Mouse (Mus musculus) heart, postnatal 14 days (tissue): Measurements from ENCODE around the gene Siah3. TPM values are rescaled to one million over a fixed set of nuclear protein-coding genes. Genes with fewer than 3 reads are reported as not detected.

ENCODE experiments used
- DNase-seq, 2 experiments: peaks; one replicate each; pipeline ENCODE4 v3.0.0; 2021 to 2022
- intact Hi-C: fragments of 180-260 bp; cut with DNase I; formaldehyde crosslinking; loops from one replicate; pipeline ENCODE4 v1.15.1; 2025
- total RNA-seq, 2 experiments: library from RNA; stranded (reverse); gene quantifications; 2 replicates each; pipeline ENCODE4 v1.2.3; 2021

The Siah3 gene
- total RNA-seq, 2 experiments from 2014 or later = 0.05 TPM; not detected in 1

DNA sequence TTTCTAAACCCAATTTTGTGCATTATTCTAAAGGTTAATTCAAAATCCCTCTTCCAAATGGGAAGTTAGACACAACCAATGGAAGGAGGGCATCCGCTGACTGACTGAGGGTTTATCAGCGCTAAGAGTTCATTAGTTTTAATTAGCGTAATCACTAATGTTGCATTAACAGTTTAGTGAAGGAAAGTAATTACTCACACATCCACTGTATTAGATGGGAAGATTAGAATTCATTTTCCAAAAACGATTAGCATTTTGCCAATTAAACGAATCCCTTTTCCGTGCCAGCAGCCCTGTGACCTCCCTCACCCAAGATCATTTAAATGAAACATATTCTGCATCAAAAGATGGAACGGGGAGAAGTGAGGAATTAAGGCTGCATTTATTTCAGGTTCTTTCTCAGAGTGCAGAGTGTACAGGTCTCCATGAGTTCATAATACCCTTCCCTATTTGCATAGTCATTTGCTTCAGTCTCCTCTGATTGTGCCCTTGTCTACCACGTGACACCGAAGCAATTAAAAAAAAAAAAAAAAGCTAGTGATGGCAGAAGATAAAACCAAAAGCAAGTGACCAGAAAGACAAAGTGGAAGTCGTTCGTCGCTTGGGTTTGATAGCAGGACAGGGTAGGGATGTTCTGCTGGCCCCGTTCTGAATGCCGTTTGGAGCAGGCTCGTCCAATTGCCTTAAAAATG lies 62.6 kb downstream of the Siah3 start:
- intact Hi-C loops = no loop called here

DNA sequence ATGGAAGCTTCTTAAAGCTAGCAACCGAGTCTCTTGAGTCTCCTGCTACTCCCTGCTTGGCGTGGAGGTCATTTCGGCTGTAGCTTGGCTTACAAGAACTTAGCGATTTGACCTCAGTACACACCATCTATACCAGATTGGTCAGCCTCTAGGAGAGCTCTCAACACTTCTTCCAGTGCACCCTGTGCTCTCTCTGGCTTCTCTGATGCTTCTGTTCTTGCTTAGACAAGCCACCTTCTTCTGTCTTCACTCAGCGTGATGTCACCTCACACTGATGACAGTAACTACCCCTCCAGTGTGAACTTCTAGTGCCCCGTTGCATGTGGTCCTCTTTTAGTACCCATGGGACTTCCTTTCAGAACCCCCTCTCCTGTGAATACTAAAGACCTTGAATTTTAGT lies 63.1 kb downstream of the Siah3 start:
- intact Hi-C loops = no loop called here
- DNase-seq = no peak

More for the DNA sequence above, 62.6 kb downstream of the Siah3 start:
- no peak for DNase-seq

DNA sequence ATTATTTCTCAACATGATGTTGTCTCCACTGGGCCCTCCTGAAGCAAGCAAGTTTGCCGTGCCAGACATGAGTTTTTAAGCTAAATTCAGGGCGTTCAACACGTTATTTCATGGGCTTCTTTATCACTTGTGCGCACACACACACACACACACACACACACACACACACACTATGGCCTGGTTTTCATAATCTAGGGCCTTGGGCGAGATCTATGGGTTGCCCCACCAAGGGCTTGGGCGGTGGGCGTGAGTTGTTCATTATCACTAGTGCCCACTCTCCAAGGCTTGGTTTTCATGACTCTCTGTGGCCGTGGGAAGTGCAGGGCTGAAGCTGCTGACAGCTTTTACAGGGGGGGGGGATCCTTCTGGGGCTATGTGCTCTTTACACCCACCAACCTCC lies 63.9 kb downstream of the Siah3 start:
- intact Hi-C loops = no loop called here
- no peak for DNase-seq

DNA sequence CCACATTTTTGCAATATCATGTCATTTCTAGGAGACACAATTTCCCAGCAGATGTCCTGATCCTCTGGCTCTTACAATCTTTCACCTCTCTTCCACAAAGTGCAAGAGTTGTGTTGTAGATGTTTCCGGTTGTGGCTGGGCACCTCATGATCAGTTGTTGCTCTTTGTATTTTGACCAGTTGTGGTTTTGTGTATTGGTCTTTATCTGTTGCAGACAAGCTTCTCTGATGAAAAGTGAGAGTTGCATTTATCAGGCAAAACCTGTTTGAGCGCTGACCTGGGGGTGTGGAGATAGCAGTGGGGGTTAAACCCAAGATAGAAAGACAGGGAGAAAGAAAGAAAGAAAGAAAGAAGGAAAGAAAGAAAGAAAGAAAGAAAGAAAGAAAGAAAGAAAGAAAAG lies 68.9 kb downstream of the Siah3 start:
- no peak for DNase-seq

DNA sequence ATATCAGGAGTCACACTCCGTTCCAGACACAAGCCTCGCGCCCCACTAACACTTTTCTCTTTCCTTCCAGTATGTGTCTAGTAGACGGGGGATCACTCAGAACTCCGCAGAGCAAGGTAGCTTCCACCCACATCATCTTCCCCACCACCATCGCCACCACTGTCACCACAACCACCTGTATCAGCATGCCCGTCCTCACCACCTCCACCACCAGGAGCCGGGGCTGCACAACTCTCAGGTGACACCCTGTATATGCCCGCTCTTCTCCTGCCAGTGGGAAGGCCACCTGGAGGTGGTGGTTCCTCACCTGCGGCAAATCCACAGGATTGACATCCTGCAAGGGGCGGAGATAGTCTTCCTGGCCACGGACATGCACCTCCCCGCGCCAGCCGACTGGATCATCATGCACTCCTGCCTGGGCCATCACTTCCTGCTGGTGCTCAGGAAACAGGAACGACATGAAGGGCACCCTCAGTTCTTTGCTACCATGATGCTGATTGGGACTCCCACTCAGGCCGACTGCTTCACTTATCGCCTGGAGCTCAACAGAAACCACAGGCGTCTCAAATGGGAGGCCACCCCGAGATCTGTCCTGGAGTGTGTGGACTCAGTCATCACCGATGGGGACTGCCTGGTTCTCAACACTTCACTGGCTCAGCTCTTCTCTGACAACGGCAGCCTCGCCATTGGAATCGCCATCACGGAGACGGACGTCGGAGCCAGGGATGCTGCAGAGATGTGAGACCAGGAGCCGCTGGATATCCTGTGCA lies 69.8 kb downstream of the Siah3 start:
- intact Hi-C loops = no loop called here
- DNase-seq = no peak

More for the DNA sequence above, 68.9 kb downstream of the Siah3 start:
- intact Hi-C loops = no loop called here

DNA sequence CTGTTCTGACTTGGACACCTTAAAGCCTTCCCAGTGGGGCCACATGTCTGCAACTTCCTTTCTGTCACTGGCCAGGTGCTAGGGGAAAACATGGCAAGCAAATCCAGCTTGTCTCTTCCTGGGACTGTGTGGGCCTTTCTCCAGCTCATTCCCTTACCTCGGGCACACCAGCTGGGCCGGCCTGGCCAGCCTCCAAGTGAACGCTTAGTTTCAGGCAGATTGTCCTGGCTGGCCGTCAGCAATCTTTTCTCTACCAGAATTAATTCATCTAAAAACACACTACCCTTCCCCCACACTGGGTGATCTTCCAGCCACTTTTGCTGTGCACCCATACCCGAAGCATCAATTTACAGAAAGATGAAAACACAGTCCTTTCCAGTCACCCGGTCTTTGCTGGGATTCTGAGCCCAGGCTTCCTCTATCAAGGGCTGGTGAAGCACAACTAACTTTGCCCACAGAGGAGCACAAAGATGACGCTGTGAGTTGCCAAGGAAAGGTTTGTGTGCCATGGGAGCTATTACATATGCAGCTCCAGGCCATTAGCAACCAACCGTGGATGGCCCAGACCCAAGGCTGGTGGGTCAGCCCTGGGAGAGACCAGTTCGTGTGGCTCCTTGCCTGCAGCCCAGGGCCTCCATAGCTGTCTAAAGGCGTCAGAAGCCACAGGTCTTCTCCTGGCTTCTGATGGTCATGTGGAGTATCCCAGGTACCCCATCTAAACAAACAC lies 71.8 kb downstream of the Siah3 start:
- intact Hi-C loops = no loop called here
- peak; percentile 66 to 76 for DNase-seq

DNA sequence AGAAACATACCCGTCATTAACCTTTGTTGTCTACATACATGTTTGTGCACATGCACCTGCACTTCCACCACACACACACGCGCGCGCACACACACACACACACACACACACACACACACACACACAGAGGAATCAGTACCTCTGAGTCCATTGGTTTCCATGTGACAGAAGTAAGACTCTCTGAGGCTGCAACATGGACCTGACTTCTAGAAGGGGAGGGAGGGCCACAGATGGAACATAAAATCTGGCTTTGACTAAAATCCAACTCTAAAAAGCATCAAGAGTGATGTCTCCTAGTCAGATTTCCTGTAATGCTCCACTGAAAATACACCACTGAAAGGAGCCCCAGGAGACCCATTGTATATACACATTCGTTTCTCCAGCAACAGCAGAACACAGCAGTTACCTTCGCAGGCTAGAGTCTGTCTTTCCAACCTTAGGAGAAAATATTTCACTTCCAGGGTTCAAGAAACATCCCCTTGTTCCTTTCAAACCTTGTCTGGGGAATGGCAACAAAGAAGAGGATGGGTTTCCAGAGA lies 75.1 kb downstream of the Siah3 start:
- intact Hi-C loops = no loop called here
- DNase-seq = no peak

DNA sequence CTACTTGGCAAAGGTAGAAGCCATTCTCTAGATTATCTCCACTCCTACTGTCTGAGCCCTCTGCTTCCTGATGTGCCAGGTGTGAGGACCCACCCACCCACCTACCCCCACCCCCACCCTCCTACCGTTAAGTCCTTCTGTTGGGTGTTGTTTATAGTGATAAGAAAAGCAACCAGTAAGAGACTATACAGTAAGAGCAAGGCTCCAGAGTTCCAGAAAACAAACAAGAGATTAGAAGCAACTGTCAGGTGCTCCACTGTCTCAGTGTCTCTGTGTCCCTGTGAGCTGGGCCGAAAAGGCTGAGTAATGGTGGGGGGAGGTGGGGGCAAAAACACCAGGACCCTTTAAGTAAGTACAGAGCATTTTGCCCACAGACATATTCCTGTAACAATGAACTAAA lies 83.4 kb downstream of the Siah3 start:
- intact Hi-C loops = no loop called here
- DNase-seq = no peak

DNA sequence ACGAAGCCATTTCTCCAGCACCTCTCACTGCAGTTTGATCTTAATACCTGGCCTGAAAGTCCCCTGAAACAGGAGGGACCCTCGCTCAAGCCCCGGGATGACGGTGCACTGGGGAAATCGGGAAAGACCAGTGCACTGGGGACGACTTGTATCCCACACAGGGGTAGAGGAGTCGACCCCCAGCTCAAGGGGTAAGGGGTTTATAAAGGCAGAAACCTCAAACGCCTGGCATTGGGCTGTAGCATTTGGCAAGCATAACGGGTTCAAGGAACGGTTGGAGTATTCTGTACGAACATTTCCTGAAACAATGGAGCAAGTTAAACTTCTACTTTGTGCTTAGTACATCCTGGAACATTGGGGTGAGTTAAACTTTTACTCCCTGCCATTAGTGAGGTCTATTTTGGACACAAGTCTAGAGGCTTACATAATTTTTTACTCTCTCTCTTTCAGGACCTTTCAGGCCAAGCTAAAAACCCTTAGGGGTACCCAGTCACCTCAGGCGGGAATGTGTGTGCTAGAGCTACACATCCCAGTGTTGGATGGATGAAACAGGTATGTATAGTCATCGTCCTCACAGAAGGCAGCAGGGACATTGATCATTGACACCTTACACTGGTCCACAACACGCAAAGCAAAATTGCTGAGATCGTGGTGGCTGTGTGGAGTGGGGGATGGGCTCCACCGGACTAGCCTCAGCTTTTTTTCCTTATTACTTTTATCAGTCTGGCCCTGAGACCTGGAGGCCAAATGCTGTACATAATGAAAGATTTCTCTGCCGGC lies 84.6 kb downstream of the Siah3 start:
- intact Hi-C loops = no loop called here
- DNase-seq = no peak

DNA sequence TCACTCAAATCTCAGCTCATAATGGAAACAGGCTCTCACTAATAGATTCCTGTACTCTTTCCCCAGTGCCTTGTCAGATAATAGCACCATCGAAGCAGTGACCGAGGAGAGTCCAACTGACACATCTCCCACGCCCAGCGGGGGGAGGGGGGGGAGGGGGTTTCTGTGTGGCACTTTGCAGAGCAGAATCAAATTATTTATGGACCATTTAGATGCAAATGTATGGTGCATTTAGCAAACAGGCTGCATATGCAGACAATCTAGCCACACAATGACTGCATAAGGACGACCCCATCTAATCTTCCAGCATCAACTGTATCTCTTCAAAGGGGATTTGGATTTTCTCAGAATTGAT lies 85.2 kb downstream of the Siah3 start:
- intact Hi-C loops = no loop called here
- DNase-seq = no peak

DNA sequence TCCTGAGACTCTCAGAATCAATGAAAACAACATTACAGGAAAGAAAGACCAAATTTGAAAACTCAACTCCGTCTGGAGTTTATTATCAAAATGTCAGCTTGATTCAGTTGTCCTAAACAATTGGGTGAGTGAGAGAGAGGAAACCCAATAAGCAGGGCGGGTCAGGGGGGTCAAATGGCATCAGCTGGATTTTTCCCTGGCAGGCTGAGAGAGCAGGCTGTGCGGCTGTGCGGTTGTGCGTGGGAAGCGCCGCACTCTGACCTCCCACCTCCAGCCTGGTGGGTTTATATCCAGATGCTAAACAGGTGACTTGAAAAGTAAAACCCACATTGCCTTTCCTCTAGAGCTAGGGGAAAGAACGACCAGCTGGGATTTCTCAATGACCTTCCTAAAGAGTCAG lies 85.9 kb downstream of the Siah3 start:
- DNase-seq = no peak
- intact Hi-C loops = no loop called here

DNA sequence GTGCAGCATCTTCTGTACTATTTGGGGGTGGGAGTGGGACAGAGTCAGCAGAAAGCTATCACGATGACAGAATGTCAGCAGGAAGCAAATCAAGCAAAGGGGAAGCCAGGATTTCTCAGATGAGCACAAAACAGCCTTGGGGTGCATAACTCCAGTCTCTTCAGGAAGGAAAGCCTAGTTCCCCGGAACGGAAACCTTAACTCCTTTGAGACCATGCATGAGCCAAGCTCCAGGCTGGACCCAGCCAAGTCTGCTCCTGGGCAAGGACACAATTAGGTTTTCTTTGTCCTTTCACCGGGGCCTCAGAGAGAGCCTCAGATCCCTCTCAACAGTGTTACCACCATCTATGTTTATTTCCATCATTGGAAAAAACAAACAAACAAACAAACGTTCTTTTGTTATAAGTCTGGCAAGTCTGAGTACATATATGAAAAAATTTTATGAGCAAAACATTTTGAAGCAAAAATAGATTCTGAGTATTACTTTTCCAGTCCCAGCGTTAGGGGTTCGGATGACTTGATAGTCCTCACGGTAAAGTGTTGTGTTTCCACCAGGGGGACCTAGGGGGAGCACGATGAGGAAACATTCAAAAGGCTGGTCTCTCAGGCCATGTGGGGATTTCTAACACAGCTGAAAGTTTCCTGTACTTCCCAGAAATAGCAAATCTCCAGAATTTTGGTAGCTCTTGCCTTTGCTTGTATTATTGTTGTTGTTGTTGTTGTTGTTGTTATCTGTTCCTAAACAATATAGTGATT lies 106.0 kb downstream of the Siah3 start:
- DNase-seq = peak; percentile 11 to 36
- intact Hi-C loops = no loop called here

DNA sequence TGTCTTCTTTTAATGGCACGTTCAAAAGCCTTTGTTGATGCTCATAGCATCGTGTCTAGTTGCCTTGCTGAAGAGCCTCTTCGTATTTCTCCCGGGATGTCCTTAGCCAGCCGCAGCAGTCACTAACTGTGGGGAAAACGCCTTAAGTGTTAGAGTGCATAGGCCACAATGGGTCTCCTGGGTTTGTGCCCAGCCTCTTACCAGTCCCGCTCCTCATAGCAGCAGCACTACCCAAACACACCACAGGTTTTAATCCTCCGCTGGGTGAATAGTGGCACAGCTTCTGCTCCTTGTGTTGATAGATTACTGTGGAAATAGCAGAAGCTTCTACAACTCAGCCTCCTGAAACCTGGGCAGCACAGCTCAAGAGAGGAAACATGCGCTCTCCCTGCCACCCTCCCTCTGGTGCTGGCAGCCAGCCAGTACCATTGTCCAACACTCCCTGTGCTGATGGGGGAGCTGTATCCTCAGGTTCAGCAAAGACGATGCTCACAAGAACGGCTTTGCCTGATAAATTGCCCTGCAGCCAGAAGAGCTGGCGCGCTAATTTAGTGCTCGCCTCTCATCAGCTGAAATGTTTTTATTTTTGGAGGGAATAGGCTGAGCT lies 109.9 kb downstream of the Siah3 start:
- intact Hi-C loops = no loop called here
- DNase-seq = peak; percentile 60

DNA sequence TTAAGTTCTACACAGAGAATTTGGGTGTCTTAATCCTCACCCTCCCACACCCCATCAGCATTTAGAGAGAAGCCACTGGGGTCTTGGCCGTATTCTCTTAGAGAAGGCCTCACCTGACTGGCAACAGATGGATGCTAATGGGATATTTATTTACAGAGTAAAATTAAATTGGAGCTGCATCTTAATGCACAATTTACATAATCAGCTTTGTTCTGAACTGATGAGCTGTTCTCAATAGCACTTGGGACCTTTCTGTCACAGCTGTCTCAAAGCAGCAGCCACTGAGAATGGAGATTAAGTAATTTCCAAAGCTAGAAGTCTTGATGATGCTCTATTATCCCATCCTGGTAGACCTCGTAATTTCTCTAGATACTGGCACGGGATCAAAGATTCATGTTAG lies 110.5 kb downstream of the Siah3 start:
- intact Hi-C loops = no loop called here

DNA sequence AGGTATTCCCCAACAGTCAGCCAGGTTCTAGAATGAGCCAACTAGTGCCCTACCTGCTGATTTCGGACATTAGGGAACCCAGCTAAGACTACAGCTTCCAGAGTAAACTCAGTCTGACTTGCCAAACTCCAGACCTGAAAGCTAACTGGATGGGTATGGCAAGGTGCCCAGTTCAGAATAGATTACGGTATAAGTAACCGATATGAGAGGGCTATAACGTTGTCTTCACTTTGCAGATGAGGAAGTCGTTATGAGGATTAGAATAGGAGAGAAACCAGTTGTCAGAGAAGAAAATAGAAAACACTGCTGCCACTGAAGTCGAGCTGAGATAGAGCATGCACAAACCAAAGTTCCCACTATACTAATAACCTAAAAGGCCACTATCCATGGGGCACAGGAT lies 123.2 kb downstream of the Siah3 start:
- no peak for DNase-seq
- intact Hi-C loops = no loop called here

More for the DNA sequence above, 110.5 kb downstream of the Siah3 start:
- no peak for DNase-seq
